Mouse (Mus musculus) neural tube, embryonic 13.5 days (tissue): Measurements from ENCODE around the gene Slc35f3. TPM values are rescaled to one million over a fixed set of nuclear protein-coding genes. Genes with fewer than 3 reads are reported as not detected.
"Not testable (repeated sequence)": the region's sequence is repeated elsewhere in the genome, so short reads cannot be mapped to it uniquely, and the experiment has no call there.

Experiments
- ATAC-seq: fragments of 200-750 bp; cut with Nextera tagmentation; 2 replicates; pipeline ENCODE4 v1.8.0; 2017; ENCODE audit warnings: low read depth, mild to moderate bottlenecking, moderate TSS enrichment, moderate library complexity
- H3K27ac ChIP-seq: fragments of 300-500 bp; sonication (generic); replicated peaks from 2 replicates; pipeline ENCODE4 v1.5.1; 2015; ENCODE audit warnings: moderate library complexity, mild to moderate bottlenecking, inconsistent platforms
- H3K27me3 ChIP-seq: fragments of 300-500 bp; sonication (generic); 2 replicates; pipeline ENCODE4 v1.6.1; 2015; ENCODE audit warnings: mild to moderate bottlenecking, inconsistent platforms
- H3K36me3 ChIP-seq: fragments of 300-500 bp; sonication (generic); 2 replicates; pipeline ENCODE4 v1.6.1; 2015; ENCODE audit warnings: mild to moderate bottlenecking, inconsistent platforms
- H3K4me1 ChIP-seq: fragments of 300-500 bp; sonication (generic); replicated peaks from 2 replicates; pipeline ENCODE4 v1.6.1; 2015; ENCODE audit warnings: inconsistent platforms
- H3K4me2 ChIP-seq: fragments of 300-500 bp; sonication (generic); 2 replicates; pipeline ENCODE4 v1.6.1; 2015; ENCODE audit warnings: inconsistent platforms, mild to moderate bottlenecking, moderate library complexity
- H3K4me3 ChIP-seq: fragments of 300-500 bp; sonication (generic); 2 replicates; pipeline ENCODE4 v1.5.1; 2015; ENCODE audit warnings: mild to moderate bottlenecking, inconsistent platforms
- H3K9ac ChIP-seq: fragments of 300-500 bp; sonication (generic); 2 replicates; pipeline ENCODE4 v1.6.1; 2015; ENCODE audit warnings: moderate library complexity, mild to moderate bottlenecking, inconsistent platforms
- H3K9me3 ChIP-seq: fragments of 300-500 bp; sonication (generic); 2 replicates; pipeline ENCODE4 v1.6.1; 2016; ENCODE audit warnings: inconsistent platforms
- WGBS: fragments of 180-500 bp; shearing (Covaris S2); methylation state at CpG from one replicate; pipeline ENCODE4 v1.1.7; 2015; 5-methylcytosine and 5-hydroxymethylcytosine counted together
- polyA plus RNA-seq: library from polyadenylated mRNA; unstranded; fragments of >200 nt; fragmentation: Nextera tagmentation; extraction: Ambion mirVana; gene quantifications from 2 replicates; pipeline ENCODE4 v1.2.1, GENCODE M21; 2015

Slc35f3 gene
- polyA plus RNA-seq, 1 experiment from 2014 or later, result 1.8 TPM

GRCm38 (mm10) chr8:126381299-126381698, 82.9 kb downstream of the Slc35f3 start:
- 76% methylated on average over 7 of the region's 7 CpGs for WGBS
- ATAC-seq, result no peak
- H3K4me3 ChIP-seq, result no peak overlapping the region

GRCm38 (mm10) chr8:126382216-126382615, 83.9 kb downstream of the Slc35f3 start:
- Histone ChIP-seq H3K36me3 (no peaks in the 10 kb centered on the region), H3K9ac (no peak overlapping the region), H3K4me1 (no peaks in the 10 kb centered on the region), H3K27ac (no peak overlapping the region), H3K9me3 (no peaks in the 10 kb centered on the region), H3K4me3 (no peak overlapping the region), H3K4me2 (no peak overlapping the region), H3K27me3 (no peaks in the 10 kb centered on the region)
- 40% methylated on average over 14 of the region's 14 CpGs for WGBS
- ATAC-seq, result no peak

More at GRCm38 (mm10) chr8:126381299-126381698, 82.9 kb downstream of the Slc35f3 start:
- no peaks in the 10 kb centered on the region for H3K36me3 ChIP-seq
- H3K9ac ChIP-seq, result no peak overlapping the region
- H3K4me2 ChIP-seq, result no peak overlapping the region
- H3K27me3 ChIP-seq, result no peaks in the 10 kb centered on the region
- no peaks in the 10 kb centered on the region for H3K9me3 ChIP-seq
- H3K27ac ChIP-seq, result no peak overlapping the region
- no peaks in the 10 kb centered on the region for H3K4me1 ChIP-seq

DNA sequence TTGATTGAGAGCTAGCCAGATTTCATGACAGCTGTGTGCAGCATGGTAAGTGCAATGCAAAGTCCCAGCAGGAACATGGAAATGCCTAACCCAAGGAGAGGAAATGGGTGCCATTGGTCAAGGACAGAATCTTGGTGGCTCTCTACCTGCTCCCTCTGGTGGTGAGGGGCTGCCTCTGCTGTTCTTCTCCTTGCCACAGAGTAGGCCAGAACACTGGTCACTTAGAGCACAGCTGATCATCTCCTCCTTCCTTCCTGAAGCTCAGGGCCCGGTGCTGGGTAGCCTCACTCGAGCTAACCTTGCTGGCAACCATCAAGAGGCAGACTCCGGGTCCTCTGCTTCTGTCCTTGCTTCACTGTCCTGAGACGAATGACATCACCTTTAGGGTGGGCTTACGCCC, 84.4 kb downstream of the Slc35f3 start:
- no peak overlapping the region for H3K27ac ChIP-seq
- 70% methylated on average over 5 of the region's 5 CpGs for WGBS
- H3K4me1 ChIP-seq, result no peaks in the 10 kb centered on the region
- H3K9me3 ChIP-seq, result no peaks in the 10 kb centered on the region
- H3K9ac ChIP-seq, result no peak overlapping the region
- no peaks in the 10 kb centered on the region for H3K27me3 ChIP-seq
- no peak overlapping the region for H3K4me3 ChIP-seq
- H3K36me3 ChIP-seq, result no peaks in the 10 kb centered on the region
- no peak overlapping the region for H3K4me2 ChIP-seq
- ATAC-seq, result no peak

DNA sequence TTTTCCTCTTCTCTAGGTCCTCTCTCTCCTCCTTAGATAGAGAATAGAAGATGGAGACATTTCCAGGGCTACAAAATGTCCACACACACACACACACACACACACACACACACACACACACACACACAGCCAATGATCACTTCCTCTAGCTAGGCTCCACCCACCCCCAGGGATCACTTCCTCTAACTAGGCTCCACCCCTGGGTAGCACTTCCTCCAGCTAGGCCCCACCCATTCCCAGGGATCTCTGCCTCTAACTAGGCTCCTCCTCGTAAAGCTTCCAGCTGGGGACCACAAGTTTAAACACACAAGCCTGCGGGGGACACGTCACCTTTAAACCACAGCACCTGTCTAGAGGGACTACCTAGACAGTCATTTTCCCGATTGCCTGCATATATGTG, 89.2 kb downstream of the Slc35f3 start:
- no peak for ATAC-seq
- no peak overlapping the region for H3K27ac ChIP-seq
- no peak overlapping the region for H3K4me3 ChIP-seq
- H3K4me2 ChIP-seq, result no peak overlapping the region
- H3K9me3 ChIP-seq, result no peaks in the 10 kb centered on the region
- no peaks in the 10 kb centered on the region for H3K27me3 ChIP-seq
- WGBS, result 88% methylated on average over 4 of the region's 4 CpGs
- no peak overlapping the region for H3K9ac ChIP-seq
- H3K4me1 ChIP-seq, result no peaks in the 10 kb centered on the region
- H3K36me3 ChIP-seq, result no peaks in the 10 kb centered on the region

GRCm38 (mm10) chr8:126391541-126391940, 93.2 kb downstream of the Slc35f3 start:
- peaks cover 8% of the 10 kb centered on the region for H3K4me1 ChIP-seq
- H3K27ac ChIP-seq, result no peak overlapping the region
- H3K36me3 ChIP-seq, result no peaks in the 10 kb centered on the region
- H3K27me3 ChIP-seq, result no peaks in the 10 kb centered on the region
- no peak overlapping the region for H3K4me3 ChIP-seq
- H3K9me3 ChIP-seq, result no peaks in the 10 kb centered on the region
- ATAC-seq, result no peak
- H3K9ac ChIP-seq, result no peak overlapping the region
- 76% methylated on average over 2 of the region's 2 CpGs for WGBS
- no peak overlapping the region for H3K4me2 ChIP-seq

GRCm38 (mm10) chr8:126395386-126395785, 97.0 kb downstream of the Slc35f3 start:
- Histone ChIP-seq H3K27ac (no peak overlapping the region), H3K4me2 (no peak overlapping the region), H3K9ac (no peak overlapping the region), H3K4me1 (peaks cover 8% of the 10 kb centered on the region), H3K27me3 (no peaks in the 10 kb centered on the region), H3K9me3 (no peaks in the 10 kb centered on the region), H3K36me3 (no peaks in the 10 kb centered on the region), H3K4me3 (no peak overlapping the region)
- 75% methylated on average over 9 of the region's 9 CpGs for WGBS
- ATAC-seq, result no peak

DNA sequence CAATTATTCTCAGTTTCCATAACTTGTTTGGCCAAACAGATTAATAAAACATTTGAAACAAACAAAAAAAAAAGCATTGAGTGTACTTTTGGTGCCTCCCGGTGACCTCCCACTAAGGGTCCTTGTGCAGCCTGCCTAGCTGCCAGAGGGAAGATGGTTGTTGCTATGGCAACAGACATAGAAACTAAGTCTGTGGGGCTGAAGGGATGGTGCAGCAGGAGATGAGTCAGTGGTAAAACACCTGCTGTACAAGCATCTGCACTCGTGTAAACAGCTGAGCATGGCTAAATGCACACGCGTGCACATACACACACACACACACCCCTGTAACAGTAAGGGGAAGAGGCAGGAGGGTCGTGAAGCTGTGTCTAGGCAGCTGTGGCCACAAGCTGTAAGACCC, 97.6 kb downstream of the Slc35f3 start:
- Histone ChIP-seq H3K4me2 (no peak overlapping the region), H3K27ac (no peak overlapping the region), H3K36me3 (no peaks in the 10 kb centered on the region), H3K9me3 (no peaks in the 10 kb centered on the region), H3K4me1 (peaks cover 8% of the 10 kb centered on the region), H3K4me3 (no peak overlapping the region), H3K9ac (no peak overlapping the region), H3K27me3 (no peaks in the 10 kb centered on the region)
- WGBS, result 49% methylated on average over 5 of the region's 5 CpGs
- ATAC-seq, result no peak

DNA sequence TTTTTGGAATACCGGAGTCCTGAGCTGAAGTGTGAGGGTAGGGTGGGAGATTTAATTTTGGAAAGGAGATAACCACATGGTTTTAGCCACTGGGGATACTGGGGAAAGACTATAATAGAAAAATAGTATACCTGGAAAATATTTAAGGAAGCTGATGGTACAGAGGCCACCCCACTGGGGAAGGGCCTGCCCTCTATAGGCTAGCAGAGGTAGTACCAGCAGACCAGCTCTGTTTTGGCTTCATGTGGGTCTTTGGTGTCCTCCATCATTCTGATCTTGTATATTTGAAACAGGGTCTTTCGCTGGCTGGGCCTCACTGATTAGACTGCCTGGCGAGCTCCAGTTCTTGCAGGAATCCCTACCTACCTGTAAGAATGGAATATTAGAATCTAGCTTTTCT, 100.0 kb downstream of the Slc35f3 start:
- Histone ChIP-seq H3K4me1 (peaks cover 8% of the 10 kb centered on the region), H3K27me3 (no peaks in the 10 kb centered on the region), H3K27ac (no peak overlapping the region), H3K9ac (no peak overlapping the region), H3K36me3 (no peaks in the 10 kb centered on the region), H3K4me2 (no peak overlapping the region), H3K9me3 (no peaks in the 10 kb centered on the region), H3K4me3 (no peak overlapping the region)
- ATAC-seq, result no peak
- 79% methylated on average over 3 of the region's 3 CpGs for WGBS

DNA sequence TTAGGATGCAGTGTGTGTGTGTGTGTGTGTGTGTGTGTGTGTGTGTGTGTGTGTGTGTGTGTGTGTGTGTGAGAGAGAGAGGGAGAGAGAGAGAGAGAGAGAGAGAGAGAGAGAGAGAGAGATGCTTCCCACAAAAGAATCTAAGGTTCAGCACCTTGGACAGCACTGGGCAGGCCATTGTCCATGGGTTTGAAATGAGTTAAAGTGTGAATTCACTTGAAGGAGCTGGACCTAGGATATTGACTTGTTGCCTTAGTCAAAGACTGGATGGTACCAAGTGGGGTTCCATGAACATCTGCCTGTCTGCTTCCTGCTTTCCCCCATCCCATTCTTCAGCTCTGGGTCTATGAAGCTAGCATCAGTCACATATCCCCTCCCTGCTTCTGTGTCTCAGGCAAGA, 106.2 kb downstream of the Slc35f3 start:
- not testable (repeated sequence) for H3K4me3 ChIP-seq, H3K9ac ChIP-seq, H3K4me2 ChIP-seq, H3K4me1 ChIP-seq, H3K27me3 ChIP-seq, H3K9me3 ChIP-seq, H3K27ac ChIP-seq, ATAC-seq, H3K36me3 ChIP-seq

GRCm38 (mm10) chr8:126405030-126405429, 106.7 kb downstream of the Slc35f3 start:
- Histone ChIP-seq H3K27me3 (no peaks in the 10 kb centered on the region), H3K4me3 (no peak overlapping the region), H3K4me2 (no peak overlapping the region), H3K36me3 (no peaks in the 10 kb centered on the region), H3K9me3 (no peaks in the 10 kb centered on the region), H3K9ac (no peak overlapping the region), H3K4me1 (no peaks in the 10 kb centered on the region), H3K27ac (no peak overlapping the region)
- WGBS, result 84% methylated on average over 4 of the region's 4 CpGs
- ATAC-seq, result no peak

- 78% methylated on average over 3 of the region's 3 CpGs for WGBS
These were observed 122.5 kb downstream of the Slc35f3 start for GRCm38 (mm10) chr8:126420834-126421233.

GRCm38 (mm10) chr8:126422174-126422919, 124.0 kb downstream of the Slc35f3 start, which contains the start of gene Coa6:
TSS of gene Coa6 (plus strand) at chr8:126422515.
- WGBS, result under 1% methylated on average over 61 of the region's 61 CpGs
- H3K4me3 ChIP-seq, result peak within 1 kb of the TSS; percentile 85
- ATAC-seq, result peak; percentile 99
- H3K27me3 ChIP-seq, result no peaks in the 10 kb centered on the region
- peak within 1 kb of the TSS; percentile 84 for H3K27ac ChIP-seq
- peak within 1 kb of the TSS; percentile 86 for H3K9ac ChIP-seq
- H3K36me3 ChIP-seq, result peaks cover 24% of the 10 kb centered on the region
- H3K4me1 ChIP-seq, result peaks cover 21% of the 10 kb centered on the region
- no peaks in the 10 kb centered on the region for H3K9me3 ChIP-seq
- peak within 1 kb of the TSS; percentile 78 for H3K4me2 ChIP-seq

More at GRCm38 (mm10) chr8:126420834-126421233, 122.5 kb downstream of the Slc35f3 start:
- no peak overlapping the region for H3K27ac ChIP-seq
- H3K9me3 ChIP-seq, result no peaks in the 10 kb centered on the region
- H3K9ac ChIP-seq, result no peak overlapping the region
- peaks cover 10% of the 10 kb centered on the region for H3K36me3 ChIP-seq
- no peak overlapping the region for H3K4me2 ChIP-seq
- peaks cover 21% of the 10 kb centered on the region for H3K4me1 ChIP-seq
- H3K4me3 ChIP-seq, result no peak overlapping the region
- H3K27me3 ChIP-seq, result no peaks in the 10 kb centered on the region
- ATAC-seq, result no peak

- ATAC-seq, result peak; percentile 73
- Histone ChIP-seq H3K4me1 (peaks cover 21% of the 10 kb centered on the region), H3K9me3 (no peaks in the 10 kb centered on the region), H3K4me3 (peak overlapping the region; percentile 85), H3K27ac (peak overlapping the region; percentile 84), H3K36me3 (peaks cover 30% of the 10 kb centered on the region), H3K27me3 (no peaks in the 10 kb centered on the region), H3K4me2 (peak overlapping the region; percentile 78), H3K9ac (peak overlapping the region; percentile 86)
- 9% methylated on average over 9 of the region's 9 CpGs for WGBS
These were observed 124.6 kb downstream of the Slc35f3 start for GRCm38 (mm10) chr8:126422920-126423300.
